Mouse (Mus musculus): ENCODE results near the gene Cnih2. TPM values are rescaled to one million over a fixed set of nuclear protein-coding genes. Genes with fewer than 3 reads are reported as not detected.

Cnih2 gene
- total and polyA plus RNA-seq, 2 experiments = 0.12 TPM; not detected in 1

- Histone ChIP-seq H3K4me3 (ENCODE audit: insufficient read depth, low read depth, low read length) (no peak overlapping the region), H3K9ac (ENCODE audit: low read depth, low read length) (no peak overlapping the region), H3K27me3 (ENCODE audit: control insufficient read depth, insufficient read depth, low read length) (no peaks in the 10 kb centered on the region), H3K79me2 (ENCODE audit: control insufficient read depth, insufficient read depth, low read length) (no peaks in the 10 kb centered on the region), H3K27ac (replicated peaks; ENCODE audit: insufficient read depth, low read depth, low read length) (no peak overlapping the region), H3K36me3 (ENCODE audit: control insufficient read depth, insufficient read depth, low read length) (no peaks in the 10 kb centered on the region), H3K4me1 (ENCODE audit: control insufficient read depth, insufficient read depth, low read length) (no peaks in the 10 kb centered on the region)
- TF ChIP-seq CTCF (IDR thresholded peaks at IDR 0.05; ENCODE audit: low read depth, low read length) (no peak), POLR2A (IDR thresholded peaks at IDR 0.05; ENCODE audit: extremely low read depth, insufficient read depth, low read length) (no peak)
- DNase-seq (ENCODE audit: extremely low read depth, low read depth, low spot score) = no peak
- WGBS = 89% methylated on average over 6 of the region's 6 CpGs
These were observed 35.9 kb downstream of the Cnih2 start for GRCm38 (mm10) chr19:5062446-5062845.

DNA sequence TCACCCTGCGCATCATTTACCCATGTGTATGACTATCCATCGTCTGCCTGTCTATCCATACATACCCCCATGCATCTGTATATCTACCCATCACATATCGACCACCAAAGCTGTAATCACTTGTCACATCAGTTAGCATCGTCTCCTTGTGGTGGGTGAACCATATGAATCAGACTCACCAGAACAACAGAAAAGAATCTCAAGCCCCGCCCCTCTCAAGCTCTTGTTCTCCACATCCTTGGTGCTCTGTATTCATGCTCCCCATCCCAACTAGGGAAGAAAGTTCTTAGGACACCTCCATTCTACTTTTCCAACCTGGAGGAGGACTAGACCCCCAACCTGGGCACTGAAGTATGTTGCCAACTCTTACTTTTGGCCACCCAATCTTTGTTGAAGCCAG is 36.3 kb downstream of the Cnih2 start:
- H3K4me1 ChIP-seq (ENCODE audit: control insufficient read depth, insufficient read depth, low read length) = no peaks in the 10 kb centered on the region
- no peaks in the 10 kb centered on the region for H3K27me3 ChIP-seq (ENCODE audit: control insufficient read depth, insufficient read depth, low read length)
- H3K27ac ChIP-seq (replicated peaks; ENCODE audit: insufficient read depth, low read depth, low read length) = no peak overlapping the region
- DNase-seq (ENCODE audit: extremely low read depth, low read depth, low spot score) = no peak
- no peak overlapping the region for H3K9ac ChIP-seq (ENCODE audit: low read depth, low read length)
- TF ChIP-seq POLR2A (IDR thresholded peaks at IDR 0.05; ENCODE audit: extremely low read depth, insufficient read depth, low read length) (no peak), CTCF (IDR thresholded peaks at IDR 0.05; ENCODE audit: low read depth, low read length) (no peak)
- WGBS = 85% methylated on average over 5 of the region's 5 CpGs
- no peak overlapping the region for H3K4me3 ChIP-seq (ENCODE audit: insufficient read depth, low read depth, low read length)
- no peaks in the 10 kb centered on the region for H3K36me3 ChIP-seq (ENCODE audit: control insufficient read depth, insufficient read depth, low read length)
- H3K79me2 ChIP-seq (ENCODE audit: control insufficient read depth, insufficient read depth, low read length) = no peaks in the 10 kb centered on the region

DNA sequence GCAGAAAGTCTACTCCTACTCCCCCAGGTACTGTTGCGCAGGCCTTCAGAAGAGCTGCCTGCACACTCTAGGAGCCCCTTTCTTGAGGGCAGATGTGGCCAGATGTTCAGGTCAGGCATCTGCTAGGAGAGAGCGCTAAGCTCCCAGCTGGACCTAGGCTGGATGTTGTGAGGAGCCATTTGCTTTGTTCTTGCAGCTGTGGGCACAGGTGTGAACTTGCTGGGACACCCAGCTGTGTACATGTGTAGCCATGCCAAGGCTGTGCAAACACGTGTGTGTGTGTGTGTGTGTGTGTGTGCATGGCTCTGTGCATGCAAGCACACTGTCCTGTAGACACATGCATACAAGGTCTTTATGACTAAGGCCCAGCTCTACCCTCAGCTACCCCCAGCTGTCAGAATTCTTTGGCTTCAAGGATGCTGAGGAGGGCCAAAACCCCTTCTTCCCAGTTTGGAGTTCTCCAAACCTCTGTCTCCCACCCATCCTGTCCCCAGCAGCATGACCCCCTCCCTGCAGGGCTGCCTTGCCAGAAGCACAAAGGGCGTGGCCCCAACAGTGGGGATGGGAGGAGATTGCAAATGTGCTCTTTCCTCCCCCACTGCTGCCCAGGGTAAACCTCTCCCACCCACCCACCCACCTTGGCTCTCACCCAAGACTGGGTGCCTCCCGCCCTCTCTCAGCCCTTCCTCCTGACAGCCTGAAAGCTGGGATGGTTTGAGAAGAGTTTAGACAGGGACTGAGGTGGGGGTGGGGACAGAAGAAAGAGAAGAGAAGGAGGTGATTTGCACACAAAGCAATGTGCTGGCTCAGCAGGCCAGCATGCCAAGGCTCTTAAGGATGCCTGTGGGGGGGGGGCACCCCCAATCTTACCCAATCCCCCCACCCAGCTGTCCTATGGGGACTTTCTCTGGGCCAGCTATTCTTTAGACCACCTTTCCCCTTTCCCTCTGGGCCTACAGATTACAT is 37.7 kb downstream of the Cnih2 start:
- no peak for TF ChIP-seq CTCF (IDR thresholded peaks at IDR 0.05; ENCODE audit: low read depth, low read length)
- TF ChIP-seq POLR2A (IDR thresholded peaks at IDR 0.05; ENCODE audit: extremely low read depth, insufficient read depth, low read length) = no peak
- H3K27me3 ChIP-seq (ENCODE audit: control insufficient read depth, insufficient read depth, low read length) = no peaks in the 10 kb centered on the region
- H3K9ac ChIP-seq (ENCODE audit: low read depth, low read length) = no peak overlapping the region
- WGBS = 51% methylated on average over 5 of the region's 5 CpGs
- no peak for DNase-seq (ENCODE audit: extremely low read depth, low read depth, low spot score)
- H3K36me3 ChIP-seq (ENCODE audit: control insufficient read depth, insufficient read depth, low read length) = no peaks in the 10 kb centered on the region
- H3K27ac ChIP-seq (replicated peaks; ENCODE audit: insufficient read depth, low read depth, low read length) = no peak overlapping the region
- no peaks in the 10 kb centered on the region for H3K79me2 ChIP-seq (ENCODE audit: control insufficient read depth, insufficient read depth, low read length)
- no peaks in the 10 kb centered on the region for H3K4me1 ChIP-seq (ENCODE audit: control insufficient read depth, insufficient read depth, low read length)
- H3K4me3 ChIP-seq (ENCODE audit: insufficient read depth, low read depth, low read length) = no peak overlapping the region

DNA sequence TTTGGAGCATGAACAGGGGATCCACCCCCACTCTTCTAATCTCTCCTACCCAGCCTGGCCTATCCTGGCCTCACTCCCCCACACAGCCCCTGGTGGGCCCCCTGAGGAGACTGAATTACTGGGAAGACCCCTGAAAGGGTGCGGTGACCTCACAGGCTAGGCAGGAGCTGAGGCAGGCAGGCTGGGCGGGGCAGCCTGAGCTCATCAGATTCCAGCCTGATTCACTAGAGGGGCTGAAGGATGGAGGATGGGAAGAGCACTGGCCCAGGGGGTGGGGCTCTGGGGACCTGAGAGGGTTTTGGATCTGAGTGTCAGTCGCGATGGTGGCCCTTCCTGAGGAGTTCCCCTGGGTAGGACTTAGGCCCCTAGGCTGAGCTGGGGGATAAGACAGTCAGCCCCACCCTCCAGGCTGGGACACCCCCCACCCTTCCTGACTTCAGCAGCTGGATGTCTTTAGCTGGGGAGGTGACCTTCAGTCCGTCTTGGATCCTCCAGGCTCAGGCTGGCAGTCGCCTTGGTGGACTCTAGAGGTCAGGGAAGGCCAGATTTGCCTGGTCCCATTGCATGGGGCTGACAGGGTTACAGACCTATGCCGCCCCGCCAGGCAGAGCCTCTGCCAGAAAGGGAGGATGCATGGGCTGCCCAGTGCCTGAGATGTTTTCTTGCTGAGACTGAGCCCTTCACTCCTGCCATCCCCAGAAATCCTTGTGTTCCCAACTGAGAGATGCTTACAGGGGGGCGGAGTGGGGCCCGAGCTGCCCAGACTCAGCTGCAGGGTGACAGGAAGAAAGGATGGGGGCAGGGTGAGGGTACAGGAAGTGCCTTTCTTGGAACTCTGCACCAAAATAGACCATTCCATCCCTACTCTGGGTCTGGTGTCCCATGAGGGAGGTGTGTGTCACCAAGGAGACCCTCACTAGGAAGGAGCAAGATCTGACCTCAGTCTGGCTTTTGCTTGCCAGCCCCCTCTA is 39.2 kb downstream of the Cnih2 start:
- no peaks in the 10 kb centered on the region for H3K4me1 ChIP-seq (ENCODE audit: control insufficient read depth, insufficient read depth, low read length)
- H3K79me2 ChIP-seq (ENCODE audit: control insufficient read depth, insufficient read depth, low read length) = no peaks in the 10 kb centered on the region
- no peaks in the 10 kb centered on the region for H3K27me3 ChIP-seq (ENCODE audit: control insufficient read depth, insufficient read depth, low read length)
- H3K9ac ChIP-seq (ENCODE audit: low read depth, low read length) = no peak overlapping the region
- no peak for DNase-seq (ENCODE audit: extremely low read depth, low read depth, low spot score)
- TF ChIP-seq POLR2A (IDR thresholded peaks at IDR 0.05; ENCODE audit: extremely low read depth, insufficient read depth, low read length) (no peak), CTCF (IDR thresholded peaks at IDR 0.05; ENCODE audit: low read depth, low read length) (no peak)
- H3K4me3 ChIP-seq (ENCODE audit: insufficient read depth, low read depth, low read length) = no peak overlapping the region
- no peaks in the 10 kb centered on the region for H3K36me3 ChIP-seq (ENCODE audit: control insufficient read depth, insufficient read depth, low read length)
- H3K27ac ChIP-seq (replicated peaks; ENCODE audit: insufficient read depth, low read depth, low read length) = no peak overlapping the region; the same call in 1 of the 2 replicates
- 28% methylated on average over 10 of the region's 10 CpGs for WGBS

- no peak overlapping the region for H3K4me3 ChIP-seq (ENCODE audit: insufficient read depth, low read depth, low read length)
- TF ChIP-seq CTCF (IDR thresholded peaks at IDR 0.05; ENCODE audit: low read depth, low read length) (no peak), POLR2A (IDR thresholded peaks at IDR 0.05; ENCODE audit: extremely low read depth, insufficient read depth, low read length) (no peak)
- no peaks in the 10 kb centered on the region for H3K36me3 ChIP-seq (ENCODE audit: control insufficient read depth, insufficient read depth, low read length)
- no peaks in the 10 kb centered on the region for H3K27me3 ChIP-seq (ENCODE audit: control insufficient read depth, insufficient read depth, low read length)
- H3K79me2 ChIP-seq (ENCODE audit: control insufficient read depth, insufficient read depth, low read length) = no peaks in the 10 kb centered on the region
- H3K4me1 ChIP-seq (ENCODE audit: control insufficient read depth, insufficient read depth, low read length) = no peaks in the 10 kb centered on the region
- H3K27ac ChIP-seq (replicated peaks; ENCODE audit: insufficient read depth, low read depth, low read length) = no peak overlapping the region
- 46% methylated on average over 16 of the region's 16 CpGs for WGBS
- no peak overlapping the region for H3K9ac ChIP-seq (ENCODE audit: low read depth, low read length)
- DNase-seq (ENCODE audit: extremely low read depth, low read depth, low spot score) = no peak
These were observed 40.2 kb downstream of the Cnih2 start for GRCm38 (mm10) chr19:5057876-5058775.
